Mouse (Mus musculus) midbrain, embryonic 12.5 days (tissue): Measurements from ENCODE around the gene Phactr1. TPM values are rescaled to one million over a fixed set of nuclear protein-coding genes. Genes with fewer than 3 reads are reported as not detected.

Source experiments
- ATAC-seq: fragments of 200-750 bp; cut with Nextera tagmentation; 2 replicates; pipeline ENCODE4 v1.8.0; 2017; ENCODE audit warnings: low read depth, moderate TSS enrichment, moderate library complexity; ENCODE audit not compliant: low FRiP score
- H3K27ac ChIP-seq: fragments of 300-500 bp; sonication (generic); replicated peaks from 2 replicates; pipeline ENCODE4 v1.5.1; 2016; ENCODE audit warnings: mild to moderate bottlenecking
- H3K27me3 ChIP-seq: fragments of 300-500 bp; sonication (generic); 2 replicates; pipeline ENCODE4 v1.6.1; 2016; ENCODE audit warnings: mild to moderate bottlenecking
- H3K36me3 ChIP-seq: fragments of 300-500 bp; sonication (generic); 2 replicates; pipeline ENCODE4 v1.6.1; 2016
- H3K4me1 ChIP-seq: fragments of 300-500 bp; sonication (generic); 2 replicates; pipeline ENCODE4 v1.6.1; 2016
- H3K4me2 ChIP-seq: fragments of 300-500 bp; sonication (generic); replicated peaks from 2 replicates; pipeline ENCODE4 v1.6.1; 2016; ENCODE audit warnings: mild to moderate bottlenecking, moderate library complexity
- H3K4me3 ChIP-seq: fragments of 300-500 bp; sonication (generic); 2 replicates; pipeline ENCODE4 v1.5.1; 2016; ENCODE audit warnings: mild to moderate bottlenecking
- H3K9ac ChIP-seq: fragments of 300-500 bp; sonication (generic); replicated peaks from 2 replicates; pipeline ENCODE4 v1.6.1; 2016; ENCODE audit warnings: mild to moderate bottlenecking, moderate library complexity
- H3K9me3 ChIP-seq: fragments of 300-500 bp; sonication (generic); 2 replicates; pipeline ENCODE4 v1.6.1; 2016; ENCODE audit warnings: mild to moderate bottlenecking
- WGBS: fragments of 180-500 bp; shearing (Covaris S2); methylation state at CpG from one replicate; pipeline ENCODE4 v1.1.7; 2016; 5-methylcytosine and 5-hydroxymethylcytosine counted together
- polyA plus RNA-seq: library from polyadenylated mRNA; unstranded; fragments of >200 nt; fragmentation: Nextera tagmentation; extraction: Ambion mirVana; gene quantifications from 2 replicates; pipeline ENCODE4 v1.2.1, GENCODE M21; 2016

The Phactr1 gene
- polyA plus RNA-seq, 1 experiment from 2014 or later = 23.2 TPM

GRCm38 (mm10) chr13:43148692-43149091, 468.3 kb downstream of the Phactr1 start:
- Histone ChIP-seq H3K36me3 (peaks cover 30% of the 10 kb centered on the region), H3K9me3 (no peaks in the 10 kb centered on the region), H3K27me3 (no peaks in the 10 kb centered on the region), H3K9ac (no peak overlapping the region), H3K27ac (no peak overlapping the region), H3K4me3 (no peak overlapping the region), H3K4me1 (no peaks in the 10 kb centered on the region), H3K4me2 (no peak overlapping the region)
- WGBS = 84% methylated on average over 4 of the region's 4 CpGs
- no peak for ATAC-seq

DNA sequence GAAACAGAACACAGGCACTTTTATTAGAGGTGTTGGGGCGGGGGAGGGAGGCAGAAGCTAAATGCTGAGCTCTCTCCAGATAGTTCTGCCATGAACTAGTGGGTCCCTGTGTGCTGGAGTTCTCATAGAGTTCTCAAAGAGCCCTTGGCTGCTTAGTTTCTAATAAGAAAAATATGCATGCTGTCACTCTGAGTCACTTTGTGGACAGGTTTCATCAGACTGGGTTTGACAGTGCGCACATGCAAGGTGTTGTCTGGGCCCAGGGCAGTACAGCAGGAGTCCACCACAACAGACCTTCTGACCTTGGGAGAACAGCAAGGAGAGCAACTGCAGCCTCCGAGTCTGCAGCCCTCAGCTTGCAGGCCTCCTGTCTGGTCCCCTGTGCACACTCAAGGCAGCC, 469.2 kb downstream of the Phactr1 start:
- no peaks in the 10 kb centered on the region for H3K9me3 ChIP-seq
- H3K4me1 ChIP-seq = no peaks in the 10 kb centered on the region
- H3K4me3 ChIP-seq = no peak overlapping the region
- no peak overlapping the region for H3K4me2 ChIP-seq
- H3K27ac ChIP-seq = no peak overlapping the region
- H3K27me3 ChIP-seq = no peaks in the 10 kb centered on the region
- 81% methylated on average over 3 of the region's 3 CpGs for WGBS
- ATAC-seq = no peak
- H3K36me3 ChIP-seq = peaks cover 39% of the 10 kb centered on the region
- no peak overlapping the region for H3K9ac ChIP-seq

- ATAC-seq = no peak
- WGBS = 88% methylated on average over 14 of the region's 14 CpGs
- no peaks in the 10 kb centered on the region for H3K4me1 ChIP-seq
Measured at GRCm38 (mm10) chr13:43152005-43152520, 471.6 kb downstream of the Phactr1 start.

GRCm38 (mm10) chr13:43157370-43157769, 476.9 kb downstream of the Phactr1 start:
- no peak overlapping the region for H3K9ac ChIP-seq
- H3K4me2 ChIP-seq = no peak overlapping the region
- H3K4me1 ChIP-seq = no peaks in the 10 kb centered on the region
- no peak overlapping the region for H3K4me3 ChIP-seq
- ATAC-seq = no peak
- 19% methylated on average over 5 of the region's 5 CpGs for whole genome bisulfite sequencing
- H3K9me3 ChIP-seq = no peaks in the 10 kb centered on the region
- H3K27me3 ChIP-seq = no peaks in the 10 kb centered on the region
- H3K36me3 ChIP-seq = peaks cover 51% of the 10 kb centered on the region
- H3K27ac ChIP-seq = no peak overlapping the region

More at GRCm38 (mm10) chr13:43152005-43152520, 471.6 kb downstream of the Phactr1 start:
- H3K9ac ChIP-seq = no peak overlapping the region
- no peaks in the 10 kb centered on the region for H3K9me3 ChIP-seq
- no peak overlapping the region for H3K4me3 ChIP-seq
- peaks cover 49% of the 10 kb centered on the region for H3K36me3 ChIP-seq
- no peak overlapping the region for H3K27ac ChIP-seq
- H3K27me3 ChIP-seq = no peaks in the 10 kb centered on the region
- H3K4me2 ChIP-seq = no peak overlapping the region

DNA sequence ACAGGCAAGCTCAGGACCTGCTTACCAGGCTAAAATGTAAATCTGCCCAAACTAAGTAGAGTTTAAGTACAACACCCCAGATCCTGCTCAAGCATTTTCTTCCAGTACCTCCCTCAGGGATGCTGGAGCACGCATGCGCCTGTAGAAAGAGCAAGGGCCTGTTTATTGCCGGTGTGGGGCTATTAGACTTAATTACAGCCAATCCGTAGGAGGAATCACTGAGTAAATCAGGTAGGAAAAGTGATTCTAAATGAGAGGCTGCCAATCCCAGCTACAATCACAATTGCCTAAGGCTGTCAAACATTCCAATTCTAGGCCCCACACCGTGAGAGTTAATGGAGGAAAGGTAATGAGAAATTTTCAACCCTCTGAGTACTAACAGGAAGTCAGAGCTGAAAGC, 477.9 kb downstream of the Phactr1 start:
- Histone ChIP-seq H3K9me3 (no peaks in the 10 kb centered on the region), H3K36me3 (peaks cover 44% of the 10 kb centered on the region), H3K9ac (no peak overlapping the region), H3K4me3 (no peak overlapping the region), H3K27me3 (no peaks in the 10 kb centered on the region), H3K4me1 (no peaks in the 10 kb centered on the region), H3K27ac (no peak overlapping the region), H3K4me2 (no peak overlapping the region)
- ATAC-seq = no peak
- 74% methylated on average over 5 of the region's 5 CpGs for WGBS

GRCm38 (mm10) chr13:43159429-43159828, 479.0 kb downstream of the Phactr1 start:
- Histone ChIP-seq H3K4me2 (no peak overlapping the region), H3K4me1 (no peaks in the 10 kb centered on the region), H3K4me3 (no peak overlapping the region), H3K9ac (no peak overlapping the region), H3K36me3 (peaks cover 39% of the 10 kb centered on the region), H3K27me3 (no peaks in the 10 kb centered on the region), H3K27ac (no peak overlapping the region), H3K9me3 (no peaks in the 10 kb centered on the region)
- no peak for ATAC-seq
- 90% methylated on average over 3 of the region's 3 CpGs for WGBS

DNA sequence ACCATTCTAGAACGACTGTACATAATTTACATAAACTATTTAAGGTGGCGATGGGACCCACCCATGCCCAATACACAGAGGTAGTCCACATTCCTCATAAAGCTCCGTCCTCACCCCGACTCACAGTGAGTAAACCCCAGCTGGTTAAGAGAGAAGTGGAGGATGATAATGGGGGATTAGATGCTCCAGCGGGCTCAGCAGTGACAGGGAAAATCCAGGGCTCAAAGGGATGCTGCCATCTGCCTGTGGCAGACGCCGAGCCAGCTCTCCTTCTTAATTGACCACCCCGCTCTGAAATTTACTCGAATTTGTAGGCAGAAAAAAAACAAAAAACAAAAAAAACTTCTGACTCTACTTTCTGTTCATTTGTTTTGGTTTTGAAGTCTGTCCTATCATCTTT, 487.3 kb downstream of the Phactr1 start:
- no peak overlapping the region for H3K4me3 ChIP-seq
- no peak overlapping the region for H3K9ac ChIP-seq
- H3K36me3 ChIP-seq = peaks cover 25% of the 10 kb centered on the region
- whole genome bisulfite sequencing = 53% methylated on average over 9 of the region's 9 CpGs
- no peak for ATAC-seq
- H3K4me1 ChIP-seq = peaks cover 10% of the 10 kb centered on the region
- H3K4me2 ChIP-seq = no peak overlapping the region
- no peaks in the 10 kb centered on the region for H3K9me3 ChIP-seq
- H3K27ac ChIP-seq = no peak overlapping the region
- no peaks in the 10 kb centered on the region for H3K27me3 ChIP-seq

DNA sequence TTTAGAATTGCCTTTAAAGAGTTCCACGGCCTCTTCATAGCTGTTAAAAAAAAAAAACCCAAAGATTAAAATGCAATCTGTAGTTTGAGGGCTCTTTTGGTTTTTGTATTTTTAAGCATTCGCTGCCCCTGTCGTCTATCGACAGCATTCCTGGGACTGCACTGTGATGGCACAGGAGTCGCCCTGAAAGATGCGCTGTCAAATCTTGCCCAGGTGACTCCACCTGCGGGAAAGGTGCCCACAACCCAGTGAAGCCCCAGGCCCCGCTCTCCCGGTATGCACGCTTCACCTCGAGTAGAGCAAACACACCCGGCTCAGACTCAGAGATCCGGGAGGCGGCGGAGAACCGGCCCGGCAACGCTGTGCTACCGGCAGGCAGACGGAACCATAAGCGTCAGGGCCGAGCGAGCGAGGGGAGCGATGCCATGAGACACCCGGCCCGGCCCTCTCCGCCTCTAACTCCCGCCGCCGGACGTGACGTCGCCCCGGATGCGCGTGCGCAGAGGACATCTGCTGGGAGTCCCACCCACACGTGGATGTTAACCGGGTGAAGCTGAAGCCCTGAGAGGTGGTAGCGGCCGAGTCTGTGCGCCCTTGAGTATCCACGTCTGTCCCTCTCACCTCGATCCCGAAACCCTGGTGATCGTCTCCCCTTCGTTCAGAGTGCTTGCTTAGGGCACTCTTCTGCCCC, 490.7 kb downstream of the Phactr1 start, which contains the start of gene Tbc1d7:
TSS of gene Tbc1d7 (minus strand) at position 482 of the 691 bp plus-strand sequence.
- Histone ChIP-seq H3K9ac (peak within 1 kb of the TSS; percentile 79), H3K9me3 (no peaks in the 10 kb centered on the region), H3K36me3 (0 out of 2 replicates have a peak, but pooled peaks cover 10% of the 10 kb centered on the region), H3K4me3 (peak within 1 kb of the TSS; percentile 59), H3K4me2 (peak within 1 kb of the TSS; percentile 65), H3K27ac (peak within 1 kb of the TSS; percentile 69), H3K27me3 (no peaks in the 10 kb centered on the region), H3K4me1 (peaks cover 10% of the 10 kb centered on the region)
- peak; percentile 94 for ATAC-seq
- WGBS = 1% methylated on average over 48 of the region's 48 CpGs

- peak overlapping the region; percentile 65 for H3K4me2 ChIP-seq
- H3K27ac ChIP-seq = no peak overlapping the region
- 36% methylated on average over 14 of the region's 14 CpGs for WGBS
- H3K9me3 ChIP-seq = no peaks in the 10 kb centered on the region
- H3K9ac ChIP-seq = 0 out of 2 replicates have a peak overlapping the region, but pooled peaks have one; percentile 79
- H3K27me3 ChIP-seq = no peaks in the 10 kb centered on the region
- no peak for ATAC-seq
- H3K4me3 ChIP-seq = peak overlapping the region; percentile 59
- H3K4me1 ChIP-seq = peaks cover 10% of the 10 kb centered on the region
- 0 out of 2 replicates have a peak, but pooled peaks cover 10% of the 10 kb centered on the region for H3K36me3 ChIP-seq
Measured at GRCm38 (mm10) chr13:43172036-43172713, 491.8 kb downstream of the Phactr1 start.

DNA sequence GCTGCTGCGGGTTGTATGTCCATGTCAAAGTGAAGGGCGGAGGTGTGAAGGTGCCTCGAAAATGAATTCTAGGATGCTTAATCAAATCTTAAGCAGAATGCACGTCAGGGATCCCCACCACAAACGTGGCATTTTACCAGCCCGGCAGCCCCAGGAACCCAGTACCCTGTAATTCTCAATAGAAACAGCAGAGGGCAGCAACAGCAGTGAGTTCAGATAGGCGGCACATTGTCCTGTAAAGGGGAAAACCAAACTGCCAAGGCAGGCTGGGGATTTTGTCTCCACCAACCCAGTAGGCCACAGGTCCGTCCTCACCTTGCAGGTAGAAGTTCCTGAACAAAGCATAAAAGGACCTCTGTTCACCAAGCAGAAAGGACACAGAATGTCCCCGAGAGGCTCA, 492.8 kb downstream of the Phactr1 start:
- no peak overlapping the region for H3K27ac ChIP-seq
- no peak overlapping the region for H3K4me3 ChIP-seq
- WGBS = 14% methylated on average over 9 of the region's 9 CpGs
- no peaks in the 10 kb centered on the region for H3K27me3 ChIP-seq
- peaks cover 10% of the 10 kb centered on the region for H3K4me1 ChIP-seq
- no peak for ATAC-seq
- H3K4me2 ChIP-seq = no peak overlapping the region
- H3K9me3 ChIP-seq = no peaks in the 10 kb centered on the region
- 0 out of 2 replicates have a peak, but pooled peaks cover 7% of the 10 kb centered on the region for H3K36me3 ChIP-seq
- no peak overlapping the region for H3K9ac ChIP-seq

DNA sequence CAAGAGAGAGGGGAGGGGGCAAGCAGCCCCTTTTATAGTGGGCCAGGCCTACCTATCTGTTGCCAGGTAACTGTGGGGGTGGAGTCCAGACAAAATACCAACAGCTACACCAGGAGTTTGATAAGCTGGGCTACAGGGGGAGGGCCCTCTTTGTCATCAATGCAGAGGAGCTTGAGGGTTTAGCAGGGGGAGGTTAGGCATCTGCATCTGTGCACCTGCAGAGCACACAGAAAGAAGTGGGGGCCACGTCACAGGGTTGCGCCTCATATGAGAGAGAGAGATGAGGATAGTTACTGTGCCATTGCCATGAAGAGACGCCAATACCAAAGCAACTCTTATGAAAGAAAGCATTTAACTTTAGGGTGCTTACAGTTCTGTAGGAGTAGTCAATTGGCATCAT, 496.3 kb downstream of the Phactr1 start:
- no peak for ATAC-seq
- H3K27ac ChIP-seq = no peak overlapping the region
- H3K36me3 ChIP-seq = no peaks in the 10 kb centered on the region
- no peaks in the 10 kb centered on the region for H3K9me3 ChIP-seq
- H3K4me2 ChIP-seq = no peak overlapping the region
- peaks cover 7% of the 10 kb centered on the region for H3K27me3 ChIP-seq
- 90% methylated on average over 3 of the region's 3 CpGs for WGBS
- H3K9ac ChIP-seq = no peak overlapping the region
- H3K4me3 ChIP-seq = no peak overlapping the region
- H3K4me1 ChIP-seq = peaks cover 9% of the 10 kb centered on the region

DNA sequence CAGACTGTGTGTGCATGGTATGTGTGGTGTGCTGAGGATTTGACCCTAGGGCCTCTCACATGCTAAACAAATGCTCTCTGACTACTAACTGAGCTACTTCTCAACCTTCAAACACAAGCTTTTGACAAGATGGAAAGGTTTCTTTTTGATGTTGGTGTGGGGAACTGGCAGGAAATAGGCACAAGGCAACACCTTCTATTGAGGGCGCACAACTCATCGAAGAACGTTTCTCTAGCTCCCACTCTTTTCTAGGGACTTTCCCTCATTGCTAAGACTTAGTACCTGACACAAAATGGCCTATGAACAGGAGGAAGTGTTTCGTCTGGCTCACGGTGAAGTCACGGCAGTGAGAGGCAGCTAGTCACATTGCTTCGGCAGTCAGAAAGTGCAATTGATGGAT, 496.9 kb downstream of the Phactr1 start:
- no peak for ATAC-seq
- no peak overlapping the region for H3K27ac ChIP-seq
- H3K4me1 ChIP-seq = peaks cover 6% of the 10 kb centered on the region; the same call in 1 of the 2 replicates
- H3K4me2 ChIP-seq = no peak overlapping the region
- no peak overlapping the region for H3K9ac ChIP-seq
- 91% methylated on average over 7 of the region's 7 CpGs for WGBS
- no peak overlapping the region for H3K4me3 ChIP-seq
- no peaks in the 10 kb centered on the region for H3K9me3 ChIP-seq
- H3K27me3 ChIP-seq = peaks cover 12% of the 10 kb centered on the region
- H3K36me3 ChIP-seq = no peaks in the 10 kb centered on the region
